Mouse (Mus musculus): ENCODE data around the gene Zfp523. TPM values are rescaled to one million over a fixed set of nuclear protein-coding genes. Genes with fewer than 3 reads are reported as not detected.

Gene Zfp523
- polyA plus RNA-seq, 1 experiment from 2014 or later = 17.3 TPM

DNA sequence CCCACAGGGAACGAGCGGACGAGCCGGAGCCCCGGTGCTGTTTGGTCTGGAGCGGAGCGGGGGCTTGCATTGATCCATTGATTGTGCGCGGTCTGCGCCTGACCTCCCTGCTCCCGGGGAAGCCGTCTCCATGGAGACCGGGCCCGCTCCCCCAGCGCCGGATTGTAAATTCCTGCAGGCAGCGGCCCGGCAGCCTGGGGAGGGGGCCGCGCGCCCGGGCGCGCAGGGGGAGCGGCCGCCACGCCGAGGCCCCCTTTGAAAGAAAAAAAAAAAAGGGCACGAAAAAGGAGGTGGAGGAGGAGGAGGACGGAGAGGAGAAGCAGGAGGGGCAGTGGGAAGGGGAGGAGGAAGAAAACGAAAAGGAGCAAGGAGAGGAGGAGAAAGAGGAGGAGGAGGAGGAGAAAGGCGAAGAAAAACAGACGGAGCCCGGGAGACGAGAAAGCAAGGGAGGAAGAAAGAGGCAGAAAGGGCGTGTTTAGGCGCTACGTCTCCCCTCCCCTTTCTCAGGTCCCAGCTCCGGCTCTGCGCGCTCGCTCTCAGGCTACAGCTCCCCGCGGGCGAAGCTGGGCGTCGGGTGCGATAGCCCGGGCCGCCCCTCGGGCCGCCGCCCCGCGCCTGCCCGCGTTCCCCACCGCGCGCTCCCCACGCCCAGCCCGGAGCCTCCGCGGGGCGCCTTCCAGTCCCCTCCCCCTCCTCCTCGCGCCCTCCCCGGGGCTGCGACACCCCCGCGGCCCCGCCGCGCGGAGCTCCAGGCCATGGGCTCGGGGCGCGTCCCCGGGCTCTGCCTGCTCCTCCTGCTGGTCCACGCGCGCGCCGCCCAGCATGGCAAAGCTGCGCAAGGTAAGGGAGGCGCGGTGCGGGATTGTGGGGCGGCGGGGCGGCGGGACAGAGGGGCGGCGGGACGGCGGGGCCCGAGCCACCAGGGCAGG is 34.9 kb upstream of the Zfp523 start, which contains the start of gene Scube3:
Scube3 (plus strand) TSS at position 371 of the 929 bp plus-strand sequence.
- no peak within 1 kb of the TSS for H3K27ac ChIP-seq
- peaks cover 86% of the 10 kb centered on the region for H3K27me3 ChIP-seq
- no peaks in the 10 kb centered on the region for H3K9me3 ChIP-seq (replicated peaks)
- peak within 1 kb of the TSS; percentile 66 for H3K4me3 ChIP-seq
- H3K36me3 ChIP-seq = no peaks in the 10 kb centered on the region
- peak; percentile 16; the same call in 1 of the 2 replicates for ATAC-seq (replicated peaks; ENCODE audit: insufficient number of reproducible peaks, insufficient read depth, low FRiP score, low read depth)
- under 1% methylated on average over 95 of the region's 97 CpGs for WGBS
- H3K9ac ChIP-seq = peak within 1 kb of the TSS; percentile 62
- H3K4me2 ChIP-seq = peak within 1 kb of the TSS; percentile 99
- peaks cover 39% of the 10 kb centered on the region for H3K4me1 ChIP-seq (replicated peaks)

GRCm38 (mm10) chr17:28142700-28143610 is 34.0 kb upstream of the Zfp523 start:
- H3K27me3 ChIP-seq = peaks cover 84% of the 10 kb centered on the region
- no peak for ATAC-seq (replicated peaks; ENCODE audit: insufficient number of reproducible peaks, insufficient read depth, low FRiP score, low read depth)
- H3K4me3 ChIP-seq = peak overlapping the region; percentile 66
- H3K9ac ChIP-seq = peak overlapping the region; percentile 62
- WGBS = under 1% methylated on average over 33 of the region's 33 CpGs
- peak overlapping the region; percentile 99 for H3K4me2 ChIP-seq
- no peak overlapping the region for H3K27ac ChIP-seq
- no peaks in the 10 kb centered on the region for H3K9me3 ChIP-seq (replicated peaks)
- peaks cover 39% of the 10 kb centered on the region for H3K4me1 ChIP-seq (replicated peaks)
- no peaks in the 10 kb centered on the region for H3K36me3 ChIP-seq

DNA sequence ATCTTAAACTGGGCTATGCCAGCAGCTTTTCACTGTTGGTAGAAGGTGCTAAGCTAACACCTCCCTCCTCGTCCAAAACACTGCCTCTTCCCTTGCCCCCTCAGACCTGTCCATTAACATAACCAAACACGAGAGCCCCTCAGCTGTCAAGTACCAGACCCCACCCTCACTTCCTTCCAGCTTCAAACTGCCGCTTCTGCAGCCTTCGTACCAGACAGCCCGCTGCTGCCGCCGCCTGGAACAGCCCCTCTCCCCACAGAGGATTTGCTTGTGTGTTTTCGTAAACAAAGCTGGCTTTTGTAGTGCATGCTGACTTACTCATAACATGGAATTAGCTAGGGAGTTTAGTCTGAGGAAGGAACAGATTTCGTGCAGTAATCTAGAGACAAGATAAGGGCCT is 33.2 kb upstream of the Zfp523 start:
- Histone ChIP-seq H3K9ac (no peak overlapping the region), H3K4me3 (0 out of 2 replicates have a peak overlapping the region, but pooled peaks have one; percentile 0)

DNA sequence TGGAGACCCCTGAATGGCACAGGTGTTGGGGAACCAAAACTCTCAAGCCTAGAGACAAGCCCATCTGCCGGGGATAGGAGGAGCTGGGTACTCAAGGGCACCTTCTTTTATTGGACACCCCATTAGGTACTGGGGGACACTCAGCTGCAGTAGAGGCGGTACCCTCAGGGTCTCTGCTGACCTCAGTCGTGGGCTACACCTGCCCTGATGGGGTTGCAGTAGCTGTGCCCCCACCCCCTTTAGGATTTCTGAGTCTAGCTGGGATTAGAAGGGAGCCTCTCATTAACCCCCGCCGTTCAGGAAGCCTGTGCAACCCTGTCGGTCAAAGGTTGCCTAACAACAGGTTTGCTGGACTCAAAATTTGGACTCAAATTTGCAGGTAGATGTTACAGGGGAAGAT is 32.7 kb upstream of the Zfp523 start:
- Histone ChIP-seq H3K27me3 (peaks cover 81% of the 10 kb centered on the region), H3K9ac (no peak overlapping the region), H3K9me3 (replicated peaks) (no peaks in the 10 kb centered on the region), H3K4me2 (0 out of 2 replicates have a peak overlapping the region, but pooled peaks have one; percentile 99), H3K36me3 (no peaks in the 10 kb centered on the region), H3K27ac (no peak overlapping the region), H3K4me3 (no peak overlapping the region), H3K4me1 (replicated peaks) (peaks cover 39% of the 10 kb centered on the region)
- ATAC-seq (replicated peaks; ENCODE audit: insufficient number of reproducible peaks, insufficient read depth, low FRiP score, low read depth) = no peak
- 17% methylated on average over 6 of the region's 6 CpGs for WGBS

More for the DNA sequence above, 33.2 kb upstream of the Zfp523 start:
- peak overlapping the region; percentile 99 for H3K4me2 ChIP-seq
- WGBS = 8% methylated on average over 9 of the region's 9 CpGs
- H3K27ac ChIP-seq = no peak overlapping the region
- H3K4me1 ChIP-seq (replicated peaks) = peaks cover 39% of the 10 kb centered on the region
- no peaks in the 10 kb centered on the region for H3K36me3 ChIP-seq
- H3K27me3 ChIP-seq = peaks cover 85% of the 10 kb centered on the region
- ATAC-seq (replicated peaks; ENCODE audit: insufficient number of reproducible peaks, insufficient read depth, low FRiP score, low read depth) = no peak
- H3K9me3 ChIP-seq (replicated peaks) = no peaks in the 10 kb centered on the region

- Histone ChIP-seq H3K27ac (no peak overlapping the region), H3K36me3 (no peaks in the 10 kb centered on the region), H3K9ac (no peak overlapping the region), H3K9me3 (replicated peaks) (no peaks in the 10 kb centered on the region), H3K4me3 (no peak overlapping the region), H3K4me2 (no peak overlapping the region), H3K27me3 (peaks cover 60% of the 10 kb centered on the region), H3K4me1 (replicated peaks) (peaks cover 15% of the 10 kb centered on the region)
- ATAC-seq (replicated peaks; ENCODE audit: insufficient number of reproducible peaks, insufficient read depth, low FRiP score, low read depth) = no peak
- WGBS = 72% methylated on average over 3 of the region's 3 CpGs
These were observed 28.6 kb upstream of the Zfp523 start for GRCm38 (mm10) chr17:28148288-28148687.

DNA sequence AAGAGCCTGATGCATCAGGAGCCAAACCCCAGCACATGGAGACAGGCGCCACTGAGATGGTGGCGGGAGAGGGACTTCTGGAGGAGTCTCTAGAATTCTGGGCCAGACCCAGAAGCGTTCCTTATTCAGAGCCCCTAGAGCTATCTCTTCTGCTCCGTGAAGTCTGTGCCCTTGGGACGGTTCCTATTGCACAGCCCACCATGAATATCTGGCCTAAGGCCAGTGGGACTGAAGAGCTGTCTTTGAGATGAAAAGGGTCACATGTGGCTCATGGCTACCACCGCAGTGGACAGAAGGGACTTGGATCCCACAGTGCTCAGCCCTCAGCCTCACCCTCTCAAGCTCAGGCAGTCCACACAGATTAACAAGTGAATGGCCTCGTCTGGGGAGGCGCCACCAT is 27.2 kb upstream of the Zfp523 start:
- H3K9ac ChIP-seq = no peak overlapping the region
- no peak overlapping the region for H3K4me2 ChIP-seq
- H3K27ac ChIP-seq = no peak overlapping the region
- no peaks in the 10 kb centered on the region for H3K36me3 ChIP-seq
- H3K27me3 ChIP-seq = peaks cover 50% of the 10 kb centered on the region
- no peaks in the 10 kb centered on the region for H3K9me3 ChIP-seq (replicated peaks)
- peaks cover 6% of the 10 kb centered on the region; the same call in 1 of the 2 replicates for H3K4me1 ChIP-seq (replicated peaks)
- H3K4me3 ChIP-seq = no peak overlapping the region
- WGBS = 53% methylated on average over 8 of the region's 8 CpGs
- no peak for ATAC-seq (replicated peaks; ENCODE audit: insufficient number of reproducible peaks, insufficient read depth, low FRiP score, low read depth)

DNA sequence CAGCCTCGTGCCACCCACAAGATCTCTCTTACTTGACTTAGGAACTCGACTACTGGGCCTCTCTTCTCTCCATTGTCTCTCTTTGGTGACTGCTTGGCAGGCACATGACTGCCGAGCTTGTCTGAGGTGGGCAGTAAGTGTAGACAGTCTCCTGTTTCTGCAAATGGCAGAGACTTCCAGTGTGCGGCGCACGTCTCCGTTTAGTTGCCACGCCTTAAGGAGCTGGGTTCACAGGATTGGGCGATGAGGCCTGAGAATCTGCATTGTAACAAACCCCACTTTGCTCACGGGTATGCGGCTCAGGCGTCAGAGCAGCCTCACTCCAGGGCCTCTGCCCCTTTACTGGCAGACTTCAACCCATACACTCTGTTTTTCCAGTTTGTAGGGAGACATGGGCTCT is 26.5 kb upstream of the Zfp523 start:
- Histone ChIP-seq H3K36me3 (no peaks in the 10 kb centered on the region), H3K4me3 (no peak overlapping the region), H3K9me3 (replicated peaks) (no peaks in the 10 kb centered on the region), H3K27me3 (peaks cover 44% of the 10 kb centered on the region), H3K9ac (no peak overlapping the region), H3K4me1 (replicated peaks) (peaks cover 6% of the 10 kb centered on the region; the same call in 1 of the 2 replicates), H3K4me2 (no peak overlapping the region), H3K27ac (no peak overlapping the region)
- no peak for ATAC-seq (replicated peaks; ENCODE audit: insufficient number of reproducible peaks, insufficient read depth, low FRiP score, low read depth)
- WGBS = 80% methylated on average over 12 of the region's 12 CpGs

- 79% methylated on average over 6 of the region's 6 CpGs for WGBS
- H3K36me3 ChIP-seq = no peaks in the 10 kb centered on the region
- no peak for ATAC-seq (replicated peaks; ENCODE audit: insufficient number of reproducible peaks, insufficient read depth, low FRiP score, low read depth)
These were observed 23.8 kb upstream of the Zfp523 start for GRCm38 (mm10) chr17:28153095-28153494.

GRCm38 (mm10) chr17:28154970-28155369 is 22.0 kb upstream of the Zfp523 start:
- Histone ChIP-seq H3K4me3 (no peak overlapping the region), H3K9ac (no peak overlapping the region), H3K27ac (no peak overlapping the region), H3K4me1 (replicated peaks) (no peaks in the 10 kb centered on the region), H3K36me3 (no peaks in the 10 kb centered on the region), H3K4me2 (no peak overlapping the region), H3K9me3 (replicated peaks) (no peaks in the 10 kb centered on the region), H3K27me3 (peaks cover 46% of the 10 kb centered on the region)
- ATAC-seq (replicated peaks; ENCODE audit: insufficient number of reproducible peaks, insufficient read depth, low FRiP score, low read depth) = no peak
- WGBS = 76% methylated on average over 8 of the region's 8 CpGs

More at GRCm38 (mm10) chr17:28153095-28153494, 23.8 kb upstream of the Zfp523 start:
- H3K9ac ChIP-seq = no peak overlapping the region
- no peaks in the 10 kb centered on the region for H3K9me3 ChIP-seq (replicated peaks)
- H3K4me3 ChIP-seq = no peak overlapping the region
- no peak overlapping the region for H3K27ac ChIP-seq
- H3K4me1 ChIP-seq (replicated peaks) = no peaks in the 10 kb centered on the region
- H3K4me2 ChIP-seq = no peak overlapping the region
- H3K27me3 ChIP-seq = peaks cover 40% of the 10 kb centered on the region

GRCm38 (mm10) chr17:28160361-28160760 is 16.6 kb upstream of the Zfp523 start:
- Histone ChIP-seq H3K27ac (no peak overlapping the region), H3K4me3 (no peak overlapping the region), H3K36me3 (no peaks in the 10 kb centered on the region), H3K27me3 (peaks cover 80% of the 10 kb centered on the region), H3K9ac (no peak overlapping the region), H3K9me3 (replicated peaks) (no peaks in the 10 kb centered on the region), H3K4me2 (no peak overlapping the region), H3K4me1 (replicated peaks) (peaks cover 15% of the 10 kb centered on the region)
- 23% methylated on average over 10 of the region's 10 CpGs for WGBS
- ATAC-seq (replicated peaks; ENCODE audit: insufficient number of reproducible peaks, insufficient read depth, low FRiP score, low read depth) = no peak
